Mouse (Mus musculus): ENCODE results near the gene Camsap3.

The Camsap3 gene

GRCm38 (mm10) chr8:3656725-3657381, 69.8 kb downstream of the Camsap3 start:
- no peak for DNase-seq (ENCODE audit: low read depth, low spot score)

Measured in CD4-positive, CD25-positive, alpha-beta regulatory T cell, adult 2 months (primary cell).